Mouse (Mus musculus) hindbrain, embryonic 11.5 days (tissue): ENCODE measurements around the gene Dscaml1. TPM values are rescaled to one million over a fixed set of nuclear protein-coding genes. Genes with fewer than 3 reads are reported as not detected.

Experiments
- ATAC-seq: fragments of 200-750 bp; cut with Nextera tagmentation; 2 replicates; pipeline ENCODE4 v1.8.0; 2017; ENCODE audit warnings: mild to moderate bottlenecking, moderate TSS enrichment, moderate library complexity; ENCODE audit not compliant: low FRiP score
- DNase-seq: peaks from one replicate; pipeline ENCODE4 v3.0.0-alpha.2; 2015; ENCODE audit warnings: low spot score
- H3K27ac ChIP-seq: fragments of 300-500 bp; sonication (generic); 2 replicates; pipeline ENCODE4 v1.5.1; 2014; ENCODE audit warnings: mild to moderate bottlenecking, low read depth, low read length
- H3K27me3 ChIP-seq: fragments of 300-500 bp; sonication (generic); 2 replicates; pipeline ENCODE4 v1.6.1; 2014; ENCODE audit warnings: mild to moderate bottlenecking, low read length, moderate library complexity, mixed read lengths; ENCODE audit not compliant: control insufficient read depth, insufficient read depth
- H3K36me3 ChIP-seq: fragments of 300-500 bp; sonication (generic); 2 replicates; pipeline ENCODE4 v1.6.1; 2014; ENCODE audit warnings: mild to moderate bottlenecking, low read length, moderate library complexity, mixed read lengths; ENCODE audit not compliant: control insufficient read depth, insufficient read depth
- H3K4me1 ChIP-seq: fragments of 300-500 bp; sonication (generic); replicated peaks from 2 replicates; pipeline ENCODE4 v1.6.1; 2014; ENCODE audit warnings: low read length, mixed read lengths; ENCODE audit not compliant: control insufficient read depth, insufficient read depth
- H3K4me2 ChIP-seq: fragments of 300-500 bp; sonication (generic); replicated peaks from 2 replicates; pipeline ENCODE4 v1.6.1; 2014; ENCODE audit warnings: mild to moderate bottlenecking, low read depth, low read length
- H3K4me3 ChIP-seq: fragments of 300-500 bp; sonication (generic); 2 replicates; pipeline ENCODE4 v1.5.1; 2014; ENCODE audit warnings: low read depth, low read length
- H3K9ac ChIP-seq: fragments of 300-500 bp; sonication (generic); 2 replicates; pipeline ENCODE4 v1.6.1; 2014; ENCODE audit warnings: low read depth, low read length
- H3K9me3 ChIP-seq: fragments of 300-500 bp; sonication (generic); 2 replicates; pipeline ENCODE4 v1.6.1; 2016; ENCODE audit warnings: low read length; ENCODE audit not compliant: control insufficient read depth
- WGBS: fragments of 180-500 bp; shearing (Covaris S2); extraction: QIAGEN DNeasy Blood & Tissue Kit; methylation state at CpG from one replicate; pipeline ENCODE4 v1.1.7; 2014; 5-methylcytosine and 5-hydroxymethylcytosine counted together
- polyA plus RNA-seq: library from polyadenylated mRNA; unstranded; fragments of >200 nt; fragmentation: Nextera tagmentation; extraction: Ambion mirVana; gene quantifications from 2 replicates; pipeline ENCODE4 v1.2.1, GENCODE M21; 2014

Gene Dscaml1
- polyA plus RNA-seq, 1 experiment from 2014 or later, result 0.80 TPM

DNA sequence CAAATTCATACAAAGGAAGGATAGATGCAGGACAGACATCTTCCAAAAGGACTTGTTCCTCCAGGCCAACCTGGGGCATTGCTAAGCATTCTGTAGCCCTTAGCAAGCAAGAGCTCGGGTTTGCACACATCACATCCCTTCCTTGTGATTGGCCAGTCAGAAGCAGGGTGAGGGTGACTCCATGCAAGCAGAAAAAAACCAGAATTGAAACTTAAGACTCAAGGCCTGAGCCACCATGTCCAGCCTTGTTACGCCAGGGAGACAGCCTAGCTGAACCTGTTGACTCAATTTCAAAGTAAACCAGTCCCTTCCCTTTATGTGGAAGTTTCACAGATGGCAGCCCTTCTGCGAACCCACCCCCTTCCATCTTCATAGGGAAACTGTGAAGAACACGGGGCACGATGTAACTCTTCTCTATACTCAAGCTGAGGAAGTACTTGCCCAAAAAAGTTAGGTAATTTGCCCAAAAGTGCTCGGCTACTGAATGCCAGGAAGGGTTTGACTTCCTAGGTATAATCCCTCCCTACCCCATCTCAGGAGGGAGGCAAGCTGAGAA, 218.5 kb downstream of the Dscaml1 start:
- ATAC-seq (no peak), DNase-seq (no peak)
- Histone ChIP-seq H3K4me2 (no peak overlapping the region), H3K4me1 (no peaks in the 10 kb centered on the region; the same call in 1 of the 2 replicates), H3K27ac (no peak overlapping the region), H3K4me3 (no peak overlapping the region), H3K9ac (no peak overlapping the region), H3K36me3 (no peaks in the 10 kb centered on the region), H3K9me3 (no peaks in the 10 kb centered on the region), H3K27me3 (no peaks in the 10 kb centered on the region)
- 82% methylated on average over 6 of the region's 6 CpGs for WGBS

DNA sequence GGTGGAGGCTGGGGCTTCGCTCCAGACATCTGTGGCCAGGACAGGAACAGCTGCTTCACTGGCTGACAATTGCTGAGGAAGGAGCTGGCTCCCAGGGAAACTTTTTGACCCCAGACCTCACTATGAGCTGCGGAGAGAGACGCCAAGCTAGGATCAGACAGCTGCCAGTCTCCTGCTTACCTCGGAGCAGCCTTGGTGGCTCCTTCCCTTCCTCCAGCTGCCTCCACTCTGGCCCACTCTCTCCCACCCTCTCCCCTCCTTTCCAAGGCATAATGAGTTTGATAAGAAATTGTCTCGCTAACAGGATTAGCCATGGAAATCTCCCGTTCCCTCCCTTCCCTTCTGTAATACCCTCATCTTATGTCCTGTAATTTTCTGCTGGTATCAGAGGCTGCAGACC, 219.1 kb downstream of the Dscaml1 start:
- Histone ChIP-seq H3K27ac (no peak overlapping the region), H3K36me3 (no peaks in the 10 kb centered on the region), H3K4me2 (no peak overlapping the region), H3K9me3 (no peaks in the 10 kb centered on the region), H3K9ac (no peak overlapping the region), H3K4me1 (no peaks in the 10 kb centered on the region; the same call in 1 of the 2 replicates), H3K4me3 (no peak overlapping the region), H3K27me3 (no peaks in the 10 kb centered on the region)
- ATAC-seq (no peak), DNase-seq (no peak)
- WGBS, result 61% methylated on average over 6 of the region's 6 CpGs

DNA sequence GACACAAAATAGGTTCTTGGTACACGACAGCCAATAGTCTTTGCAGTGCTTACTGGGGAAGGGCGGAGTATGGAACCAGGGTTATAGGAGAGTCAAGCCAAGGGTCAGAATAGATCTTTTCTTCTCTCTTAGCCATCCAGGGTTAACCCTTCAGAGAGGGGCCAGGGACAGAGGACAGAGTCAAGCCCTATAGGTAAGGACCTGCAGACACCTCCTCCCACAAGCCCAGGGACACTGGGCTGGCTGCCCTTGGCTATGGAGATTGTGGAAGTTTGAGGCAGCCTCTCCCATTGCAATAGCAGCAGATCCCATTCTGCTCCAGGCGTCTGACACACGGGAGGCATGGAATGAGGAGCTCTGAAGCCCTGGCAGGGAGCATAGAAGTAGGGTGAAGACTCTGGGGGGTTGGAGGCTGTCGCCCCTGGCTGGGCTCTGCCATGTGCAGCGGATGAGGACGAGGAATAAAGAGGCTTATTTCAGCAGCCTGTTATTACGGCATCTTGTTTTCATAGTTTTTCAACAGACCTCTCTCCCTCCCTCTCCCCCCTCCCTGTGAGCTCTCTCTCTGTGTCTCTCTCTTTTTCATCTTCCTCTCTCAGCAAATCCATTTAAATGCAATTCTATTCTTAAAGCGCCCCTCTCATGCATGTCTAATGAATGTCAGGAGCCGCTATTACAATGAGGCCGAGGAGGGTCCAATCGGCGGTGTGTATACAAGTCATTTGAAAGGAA, 224.8 kb downstream of the Dscaml1 start:
- Histone ChIP-seq H3K27me3 (no peaks in the 10 kb centered on the region), H3K4me3 (no peak overlapping the region), H3K27ac (peak overlapping the region; percentile 64), H3K9me3 (no peaks in the 10 kb centered on the region), H3K4me2 (peak overlapping the region; percentile 25; the same call in 1 of the 2 replicates), H3K36me3 (no peaks in the 10 kb centered on the region), H3K9ac (no peak overlapping the region), H3K4me1 (peaks cover 8% of the 10 kb centered on the region)
- DNase-seq (peak; percentile 24), ATAC-seq (peak; percentile 77)
- WGBS, result 38% methylated on average over 13 of the region's 13 CpGs

DNA sequence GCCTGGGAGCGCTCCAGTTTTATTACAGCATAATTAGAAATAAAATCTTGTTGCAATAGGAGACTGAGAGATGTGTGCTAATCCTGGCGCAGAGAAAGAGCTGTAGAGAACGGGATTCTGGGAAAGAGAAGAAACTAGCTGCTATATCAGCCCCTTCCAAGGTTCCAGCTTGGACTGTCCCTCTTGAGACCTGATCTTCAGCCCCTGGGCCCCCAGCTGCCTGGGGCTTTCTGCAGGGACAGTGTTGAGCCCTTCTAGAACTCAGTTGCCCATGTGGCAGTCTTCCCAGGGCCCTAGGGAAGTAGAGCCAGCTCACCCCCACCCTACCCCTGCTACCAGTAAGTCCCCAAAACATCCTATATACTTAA, 225.4 kb downstream of the Dscaml1 start:
- H3K4me3 ChIP-seq, result no peak overlapping the region
- peaks cover 10% of the 10 kb centered on the region for H3K4me1 ChIP-seq
- 62% methylated on average over 3 of the region's 3 CpGs for WGBS
- no peak overlapping the region for H3K9ac ChIP-seq
- DNase-seq (peak; percentile 53), ATAC-seq (peak; percentile 61)
- no peaks in the 10 kb centered on the region for H3K9me3 ChIP-seq
- no peaks in the 10 kb centered on the region for H3K27me3 ChIP-seq
- H3K36me3 ChIP-seq, result no peaks in the 10 kb centered on the region
- H3K4me2 ChIP-seq, result no peak overlapping the region
- peak overlapping the region; percentile 64; the same call in 1 of the 2 replicates for H3K27ac ChIP-seq

DNA sequence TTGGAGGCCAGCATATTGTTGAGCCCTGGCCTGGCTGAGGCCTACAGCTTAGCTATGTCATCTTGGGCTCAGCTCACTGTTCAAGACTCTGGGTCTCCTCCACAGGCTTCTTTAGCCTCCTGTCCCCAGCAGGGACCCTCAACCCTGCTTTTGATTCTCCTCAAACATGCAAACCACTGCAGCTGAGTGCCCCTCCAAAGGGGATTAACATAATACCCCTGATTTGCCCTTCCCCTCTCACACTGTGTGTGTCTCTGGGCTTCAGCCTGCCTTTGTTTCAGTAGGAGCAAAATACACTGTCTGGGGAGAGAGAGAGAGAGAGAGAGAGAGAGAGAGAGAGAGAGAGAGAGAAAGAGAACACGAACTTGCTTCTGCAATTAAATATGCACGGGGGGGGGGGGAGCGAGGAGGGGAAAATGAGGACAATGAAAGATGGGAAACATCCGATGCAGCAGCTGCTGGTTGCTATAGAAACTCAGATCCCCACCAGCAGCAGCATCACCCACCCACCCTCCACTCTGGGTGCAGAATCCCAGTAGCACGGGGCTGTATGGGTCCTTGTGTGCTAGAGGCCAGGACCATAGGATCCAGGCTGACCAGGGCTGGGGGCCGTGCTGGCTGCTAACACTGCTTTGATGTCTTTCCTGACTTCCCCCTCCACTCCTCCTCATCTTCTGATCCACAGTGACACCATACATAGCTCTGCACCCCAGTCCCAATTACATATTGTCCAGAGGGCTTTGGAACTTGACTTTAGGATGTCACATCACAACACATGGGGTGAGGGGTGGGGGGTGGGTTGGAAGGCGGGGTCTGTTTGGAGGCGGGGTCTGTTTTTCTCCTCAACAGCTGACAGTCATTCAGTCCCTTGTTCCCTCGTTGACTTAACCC, 231.0 kb downstream of the Dscaml1 start:
- Histone ChIP-seq H3K9me3 (no peaks in the 10 kb centered on the region), H3K4me2 (no peak overlapping the region), H3K27ac (peak overlapping the region; percentile 84), H3K36me3 (no peaks in the 10 kb centered on the region), H3K9ac (0 out of 2 replicates have a peak overlapping the region, but pooled peaks have one; percentile 5), H3K4me1 (peaks cover 10% of the 10 kb centered on the region), H3K4me3 (no peak overlapping the region), H3K27me3 (no peaks in the 10 kb centered on the region)
- 11% methylated on average over 6 of the region's 9 CpGs for WGBS
- ATAC-seq (peak; percentile 91), DNase-seq (peak; percentile 66)

DNA sequence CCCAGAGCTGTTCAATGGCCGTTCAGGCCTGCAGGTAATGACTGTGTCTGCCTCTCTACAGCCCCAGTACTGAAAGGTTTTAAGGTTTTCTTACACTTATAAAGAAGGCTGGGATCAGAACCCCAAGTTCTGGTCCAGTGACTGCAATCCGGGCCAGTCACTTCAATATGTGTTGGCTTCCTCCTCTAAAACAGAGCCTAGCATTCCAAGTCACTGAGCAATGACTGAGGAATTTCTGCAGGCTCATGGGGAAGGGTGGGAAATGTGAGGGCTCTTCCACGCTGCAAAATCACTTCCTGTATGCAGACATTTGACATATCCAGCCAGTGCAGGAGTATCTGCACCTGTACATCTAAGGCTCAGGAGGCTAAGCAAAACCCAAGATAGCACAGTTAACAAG, 233.8 kb downstream of the Dscaml1 start:
- no peak overlapping the region for H3K4me2 ChIP-seq
- ATAC-seq, result no peak
- 76% methylated on average over 3 of the region's 3 CpGs for WGBS
- peaks cover 29% of the 10 kb centered on the region for H3K4me1 ChIP-seq
- no peaks in the 10 kb centered on the region for H3K27me3 ChIP-seq
- H3K27ac ChIP-seq, result no peak overlapping the region
- H3K36me3 ChIP-seq, result no peaks in the 10 kb centered on the region
- H3K4me3 ChIP-seq, result no peak overlapping the region
- H3K9ac ChIP-seq, result no peak overlapping the region
- no peak for DNase-seq
- H3K9me3 ChIP-seq, result no peaks in the 10 kb centered on the region

DNA sequence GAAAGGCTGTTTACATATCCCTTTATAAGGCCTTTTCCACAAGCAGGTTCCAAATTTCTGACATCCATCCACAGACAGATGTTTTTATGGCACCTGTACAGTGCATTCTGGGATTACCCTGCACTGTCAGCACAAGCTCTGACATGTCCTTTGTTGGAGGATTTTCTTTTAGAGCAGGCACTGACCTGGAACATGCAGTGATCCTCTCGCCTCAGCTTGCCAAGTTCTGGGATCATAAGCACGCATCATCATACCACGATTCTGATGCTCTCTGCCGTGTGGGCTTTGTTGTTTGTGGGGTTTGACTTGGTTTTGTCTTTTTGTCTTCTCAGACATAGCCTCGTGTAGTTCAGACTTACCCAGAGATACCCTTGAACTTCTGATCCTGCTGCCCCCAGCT, 236.0 kb downstream of the Dscaml1 start:
- Histone ChIP-seq H3K4me3 (no peak overlapping the region), H3K9me3 (no peaks in the 10 kb centered on the region), H3K27ac (peak overlapping the region; percentile 4; the same call in 1 of the 2 replicates), H3K4me2 (no peak overlapping the region), H3K4me1 (peaks cover 32% of the 10 kb centered on the region), H3K9ac (no peak overlapping the region), H3K27me3 (no peaks in the 10 kb centered on the region), H3K36me3 (no peaks in the 10 kb centered on the region)
- DNase-seq, result no peak
- WGBS, result 79% methylated on average over 5 of the region's 5 CpGs
- ATAC-seq, result no peak

DNA sequence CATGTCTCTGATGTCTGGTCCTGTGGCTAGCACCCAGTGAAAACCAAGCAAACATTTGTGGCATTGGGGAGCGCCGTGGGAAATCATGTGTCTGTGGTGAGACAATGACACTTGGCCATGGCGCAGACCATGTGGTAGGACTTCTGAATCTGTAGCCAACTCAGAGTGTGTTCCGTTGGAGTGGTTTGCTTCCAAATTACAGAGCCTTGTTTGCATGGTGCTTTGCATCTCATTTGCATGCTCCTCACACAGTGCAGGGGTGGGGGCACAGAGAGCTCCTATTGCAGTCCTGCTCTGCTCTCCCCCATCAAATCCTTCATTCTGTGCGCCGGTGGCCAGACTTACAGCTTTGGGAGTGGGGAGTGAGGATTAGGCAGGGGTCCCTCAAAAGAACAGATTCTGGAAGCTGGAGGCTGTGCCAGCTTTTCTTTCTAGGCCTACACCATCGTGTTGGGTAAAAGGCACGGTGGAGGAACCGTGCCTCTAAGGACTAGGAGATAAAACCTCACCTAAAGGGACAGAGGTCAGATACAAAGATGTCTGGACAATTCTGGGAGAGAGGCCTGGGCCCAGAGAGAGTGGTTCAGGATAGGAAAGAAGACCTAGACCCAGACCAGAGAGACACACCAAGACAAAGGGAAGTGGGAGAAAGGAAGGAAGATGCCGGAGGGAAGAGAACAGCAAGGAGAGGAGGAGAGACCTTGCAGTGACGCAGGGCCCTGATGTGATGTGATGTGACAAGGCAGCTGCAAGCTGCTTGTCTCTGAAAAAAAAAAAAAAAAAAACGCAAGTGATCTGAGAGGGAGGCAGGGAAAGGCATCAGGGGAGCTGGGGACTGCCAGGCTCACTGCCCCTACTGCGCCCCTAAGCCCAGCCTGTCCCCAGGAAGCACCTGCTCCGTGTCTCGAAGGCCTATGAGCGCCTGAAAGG, 237.2 kb downstream of the Dscaml1 start:
- H3K4me3 ChIP-seq, result no peak overlapping the region
- no peaks in the 10 kb centered on the region for H3K9me3 ChIP-seq
- H3K27ac ChIP-seq, result peak overlapping the region; percentile 89
- H3K9ac ChIP-seq, result no peak overlapping the region
- 52% methylated on average over 16 of the region's 16 CpGs for WGBS
- ATAC-seq (peak; percentile 69), DNase-seq (peak; percentile 75)
- peaks cover 25% of the 10 kb centered on the region for H3K4me1 ChIP-seq
- no peaks in the 10 kb centered on the region for H3K27me3 ChIP-seq
- H3K4me2 ChIP-seq, result no peak overlapping the region
- no peaks in the 10 kb centered on the region for H3K36me3 ChIP-seq
